Mouse (Mus musculus) spleen, adult 12 weeks (tissue): ENCODE results near the gene Adam33.
A peak's percentile ranks its signal among the peaks of the same experiment; 100 is the strongest.
"Not testable (repeated sequence)": the region's sequence is repeated elsewhere in the genome, so short reads cannot be mapped to it uniquely, and the experiment has no call there.

Experiments used
- DNase-seq: peaks from one replicate; pipeline ENCODE4 v3.0.0; 2022; ENCODE audit warnings: low spot score

Adam33 gene

DNA sequence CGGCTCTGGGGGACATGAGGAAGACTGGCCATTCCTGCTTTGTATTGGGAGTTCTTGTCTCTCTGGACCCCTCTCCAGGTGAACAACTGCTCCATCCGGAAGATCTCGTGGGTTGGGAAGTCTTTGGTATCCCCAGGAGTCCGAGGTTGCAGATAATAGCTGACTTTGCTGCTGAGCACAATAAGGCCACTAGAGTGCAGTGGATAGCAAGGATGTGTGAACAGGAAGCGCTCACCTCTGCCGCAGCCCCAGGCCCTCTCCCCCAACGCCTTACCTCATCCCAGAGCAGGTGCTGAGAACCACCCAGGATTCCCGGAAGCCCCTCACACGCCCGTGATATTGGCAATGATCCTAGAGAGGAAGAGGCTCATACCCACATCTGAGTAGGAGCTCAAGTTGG, 7.4 kb downstream of the Adam33 start:
- no peak for DNase-seq

DNA sequence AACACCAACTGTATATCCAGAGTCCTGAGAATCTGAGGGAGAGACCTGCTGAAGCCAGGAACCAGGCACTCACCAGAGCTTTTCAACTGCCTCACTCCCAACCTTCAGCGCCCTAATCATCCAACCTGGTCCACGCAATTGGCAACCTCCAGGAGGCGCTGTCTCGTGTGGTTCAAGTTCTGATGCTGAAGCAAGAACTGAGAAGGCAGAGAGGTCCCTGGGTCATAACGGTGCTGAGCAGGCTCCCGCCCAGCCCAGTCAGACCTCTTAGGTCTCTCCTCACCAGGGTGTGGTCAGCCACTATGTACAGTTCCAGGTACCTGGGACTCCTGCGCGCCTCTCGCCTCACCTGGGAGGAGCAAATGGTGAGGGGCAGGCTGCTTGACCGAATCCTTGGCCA, 8.0 kb downstream of the Adam33 start:
- peak; percentile 60 for DNase-seq

DNA sequence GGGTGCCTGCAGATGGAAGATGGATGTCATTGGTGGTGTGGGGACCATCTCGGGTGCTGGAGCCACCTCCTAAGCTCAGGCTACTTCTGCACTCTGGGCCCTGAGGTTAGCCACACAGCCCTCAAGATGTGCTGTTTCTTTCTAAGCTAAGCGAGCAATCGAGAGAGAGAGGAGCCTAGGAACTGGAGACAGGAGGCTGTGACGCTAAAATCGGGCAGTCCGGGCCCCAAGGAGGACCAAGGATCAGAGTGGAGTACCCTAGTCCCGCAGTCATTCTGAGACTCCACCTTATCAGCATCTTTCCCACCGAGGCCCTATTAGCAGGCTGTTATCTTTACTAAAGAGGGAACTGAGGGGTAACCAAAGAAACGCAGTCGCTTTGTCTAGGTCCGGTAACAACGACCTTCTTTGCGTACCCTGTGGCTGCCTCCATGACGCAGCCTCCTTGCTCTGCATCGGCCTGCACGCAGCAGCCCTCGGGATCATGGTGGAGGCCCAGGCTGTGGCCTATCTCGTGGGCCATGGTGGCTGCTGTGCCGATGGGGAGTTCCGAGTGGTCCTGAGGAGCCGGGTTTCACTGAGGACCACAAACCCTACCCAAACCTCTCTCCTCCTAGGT, 8.9 kb downstream of the Adam33 start:
- no peak for DNase-seq

DNA sequence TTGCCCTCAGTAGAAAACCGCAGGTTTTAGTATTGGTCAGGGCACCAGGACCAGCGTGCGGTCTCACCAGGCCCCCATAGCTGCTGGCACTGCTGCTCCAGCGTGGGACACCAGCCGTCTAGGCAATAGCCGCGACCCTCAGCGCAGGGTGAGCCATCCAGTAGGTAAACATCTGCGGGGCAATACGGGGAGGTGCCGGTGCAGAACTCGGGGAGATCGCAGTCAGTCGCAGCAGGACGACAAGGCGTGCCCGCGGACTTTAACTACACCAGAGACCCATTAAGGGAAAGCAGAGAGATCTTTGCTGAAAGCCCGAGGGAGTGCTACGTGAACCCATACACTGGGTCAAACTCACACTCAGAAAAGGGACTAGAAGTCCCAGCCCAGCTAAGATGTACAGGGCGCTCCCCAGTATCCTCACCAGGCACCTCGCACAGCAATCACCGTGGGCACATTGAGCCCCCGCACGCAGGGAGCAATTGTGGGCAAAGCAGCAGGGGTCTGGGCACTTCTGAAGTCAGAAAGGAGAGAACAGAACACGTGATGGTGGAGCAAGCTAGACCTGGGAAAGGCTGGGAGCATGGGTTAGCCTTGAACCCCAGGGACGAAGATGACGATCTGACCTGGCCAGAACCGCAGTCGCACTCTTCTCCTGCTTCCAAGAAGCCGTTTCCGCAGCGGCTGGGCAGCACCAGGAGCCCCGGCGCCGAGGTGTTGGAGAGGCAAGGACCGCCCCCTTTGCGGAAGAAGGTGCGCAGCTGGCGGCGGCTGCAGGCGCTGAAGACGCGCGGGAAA, 9.6 kb downstream of the Adam33 start:
- no peak for DNase-seq

DNA sequence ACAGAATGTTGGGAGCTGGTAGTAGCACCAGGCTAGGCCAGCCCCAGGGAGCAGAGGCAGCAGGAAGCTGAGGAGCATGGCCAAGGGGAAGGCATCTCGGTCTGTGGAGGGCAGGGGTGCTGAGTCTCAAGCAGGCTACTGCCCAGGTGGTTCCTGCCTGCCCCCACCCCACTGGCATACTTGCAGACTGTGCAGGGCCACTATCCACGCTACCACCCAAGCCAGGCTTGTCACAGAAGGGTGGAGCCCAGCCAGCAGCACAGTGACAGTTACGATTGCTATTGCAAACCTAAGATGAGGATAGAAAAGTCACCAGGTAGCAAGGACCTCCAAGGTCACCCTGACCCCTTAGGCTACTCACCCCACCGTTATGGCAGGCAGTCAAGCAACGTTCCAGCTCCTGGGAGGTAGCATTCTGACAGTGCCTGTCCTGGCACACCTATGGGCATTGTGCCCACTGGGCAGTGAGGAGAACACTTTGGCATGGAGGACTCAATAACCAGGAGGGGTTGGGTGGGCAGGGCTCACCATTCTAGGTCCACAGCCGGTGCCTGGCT, 10.7 kb downstream of the Adam33 start:
- no peak for DNase-seq

DNA sequence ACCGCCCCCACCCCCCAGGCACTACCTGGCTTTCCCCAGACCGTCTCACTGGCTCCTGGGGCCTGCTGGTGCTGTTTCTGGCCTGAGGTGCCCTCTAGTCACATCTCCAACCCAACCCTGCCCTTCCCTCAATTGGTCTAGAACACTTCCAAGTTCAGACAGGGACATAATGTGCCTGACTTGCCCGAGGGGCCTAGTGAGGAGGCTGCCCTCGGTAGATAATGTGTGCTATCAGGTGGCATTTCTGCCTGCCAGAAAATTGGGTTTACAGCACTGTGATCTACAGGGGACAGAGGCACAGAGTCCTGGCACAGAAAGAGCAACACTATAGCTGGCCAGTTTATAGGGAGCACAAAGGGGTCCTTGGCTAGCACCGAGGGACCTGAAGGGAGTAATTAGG, 11.6 kb downstream of the Adam33 start:
- peak; percentile 28 for DNase-seq

DNA sequence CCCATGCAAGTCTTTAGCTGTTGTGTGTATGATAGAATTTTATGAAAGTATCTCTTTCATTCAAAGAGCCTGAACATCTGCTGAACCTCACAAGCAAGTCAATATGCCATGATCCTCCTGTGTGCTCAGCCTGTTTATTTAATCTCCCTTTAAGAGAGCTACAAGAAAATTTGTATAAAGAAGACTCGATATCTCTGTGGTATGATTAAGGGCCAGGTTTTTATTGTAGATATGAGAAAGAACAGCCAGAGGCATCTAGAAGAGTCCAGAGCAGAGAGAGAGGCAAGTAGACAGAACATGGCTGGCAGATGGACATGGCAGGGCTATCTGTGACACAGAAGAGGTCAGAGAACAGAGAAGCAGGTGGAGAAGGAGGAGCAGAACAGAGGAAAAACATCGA, 17.6 kb downstream of the Adam33 start:
- no peak for DNase-seq

DNA sequence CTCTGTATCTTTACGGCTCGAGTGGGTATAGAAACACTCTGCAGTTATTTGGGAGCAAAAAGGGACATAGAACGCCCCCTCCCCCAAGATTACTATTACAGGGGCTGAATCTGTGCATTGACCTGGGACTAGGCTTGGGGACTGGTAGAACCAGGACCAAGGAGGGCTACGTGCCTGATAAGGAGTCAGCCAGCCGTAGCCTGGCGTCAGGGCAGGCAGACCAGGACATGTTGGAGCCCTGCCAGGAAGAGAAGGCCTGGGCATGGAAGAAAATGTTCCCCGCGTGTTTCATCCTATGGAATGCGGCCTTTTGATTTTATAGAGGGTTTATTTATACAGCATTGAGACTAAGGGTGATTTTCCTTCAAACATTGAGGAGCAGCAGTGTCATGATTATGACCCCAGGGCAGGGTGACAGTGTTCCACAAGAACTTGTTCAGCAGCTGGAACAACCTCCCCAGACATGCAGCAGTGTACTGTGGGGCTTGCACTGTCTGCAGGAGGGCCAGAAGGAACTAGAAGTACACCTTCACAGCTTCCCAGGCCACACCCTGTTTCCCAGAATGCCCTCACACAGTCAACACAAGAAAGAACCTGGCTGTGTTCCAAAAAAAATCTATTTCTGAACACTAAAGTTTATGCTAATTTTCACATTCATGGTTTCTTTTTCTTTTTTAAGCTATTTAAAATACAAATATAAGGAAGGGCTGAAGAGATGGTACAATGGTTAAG, 18.5 kb downstream of the Adam33 start:
- DNase-seq = no peak

DNA sequence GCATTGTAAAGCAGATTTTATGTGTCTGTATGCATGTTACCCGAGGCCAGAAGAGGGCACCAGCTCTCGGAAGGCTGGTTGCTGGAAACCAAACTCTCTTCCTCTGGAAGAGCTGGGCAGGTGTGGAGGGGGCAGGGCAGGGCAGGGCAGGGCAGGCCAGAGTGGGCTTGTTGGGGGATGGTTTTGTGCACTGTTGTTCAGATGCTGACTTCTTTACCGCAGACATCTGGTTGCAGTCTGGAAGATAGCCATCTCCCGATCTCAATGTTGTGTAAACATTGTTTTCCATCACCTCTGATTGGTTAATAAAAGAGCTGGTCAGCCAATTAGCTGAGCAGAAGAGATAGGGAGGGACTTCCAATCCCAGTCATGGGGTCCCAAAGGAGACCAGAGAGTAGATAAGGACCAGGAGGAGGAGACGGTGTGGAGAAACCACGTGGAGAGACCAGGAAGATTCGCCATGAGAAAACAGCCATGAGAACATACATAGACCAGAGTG, 19.2 kb downstream of the Adam33 start:
- no peak for DNase-seq

DNA sequence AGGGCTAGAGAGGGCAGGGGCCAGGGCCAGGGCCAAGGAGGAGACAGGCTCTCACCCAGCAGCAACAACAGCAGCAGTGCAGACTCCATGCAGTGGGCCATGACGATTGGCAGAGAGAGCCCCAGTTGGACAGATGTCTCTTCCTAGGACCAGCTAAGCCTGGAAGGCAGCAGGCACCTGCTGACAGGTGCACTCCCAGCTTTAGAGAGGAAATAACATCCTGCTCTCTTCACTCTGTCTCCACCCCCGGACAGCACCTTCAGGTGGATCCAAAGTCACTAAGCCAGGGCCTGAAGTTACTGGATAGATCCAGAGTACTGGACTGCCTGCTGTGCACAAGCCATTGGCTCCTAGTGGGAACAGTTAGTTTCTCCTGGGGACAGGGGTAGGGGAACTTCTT, 20.6 kb downstream of the Adam33 start, which contains the start of gene Gfra4:
Gene Gfra4, minus strand, starts transcription at position 101 of the 400 bp plus-strand sequence.
- no peak for DNase-seq

DNA sequence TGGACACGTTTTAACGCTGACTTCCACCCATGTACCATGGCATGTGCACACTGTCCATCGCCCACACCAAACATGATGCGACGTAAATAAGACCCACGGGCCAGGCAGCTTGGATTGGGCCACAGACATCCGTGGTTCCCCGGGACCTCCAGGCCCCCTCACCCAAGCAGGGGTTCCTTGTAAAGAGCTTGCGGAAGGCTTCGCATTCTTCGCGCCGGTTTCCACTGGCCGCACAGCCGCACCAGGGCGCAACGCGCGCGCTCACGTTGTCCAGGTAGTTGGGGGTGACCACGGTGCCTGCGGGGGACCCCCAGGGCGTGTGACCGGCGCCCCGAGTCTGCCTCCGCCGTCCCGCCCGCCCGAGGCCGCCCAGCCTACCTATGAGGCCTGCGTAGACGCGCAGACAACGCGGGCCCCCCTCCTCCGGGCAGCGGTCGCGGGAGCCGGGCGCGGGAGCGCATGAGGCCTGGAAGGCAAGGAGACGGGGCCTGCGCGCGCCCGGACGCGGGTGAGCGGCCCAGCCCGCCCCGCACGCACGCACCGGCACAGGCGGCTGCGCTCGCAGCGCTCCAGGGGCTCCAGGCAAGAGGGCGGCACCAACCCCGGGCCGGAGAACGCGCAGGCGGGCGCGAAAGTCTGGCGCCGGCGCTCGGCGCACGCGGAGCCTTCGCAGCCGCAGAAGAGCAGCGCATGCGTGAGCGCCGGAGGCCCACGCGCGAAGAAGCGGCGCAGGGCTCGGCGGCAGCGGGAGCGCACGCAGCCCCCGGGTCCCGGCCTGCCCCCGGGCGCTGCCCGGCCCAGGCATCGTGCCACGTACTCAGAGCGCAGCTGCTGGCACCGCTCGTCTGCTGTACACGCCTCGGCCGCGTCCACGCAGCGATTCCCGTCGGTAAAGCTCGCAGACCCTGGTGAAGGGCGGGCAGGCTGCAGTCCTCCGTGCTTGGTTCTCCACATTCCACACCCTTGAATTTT, 22.5 kb downstream of the Adam33 start:
- no peak for DNase-seq

DNA sequence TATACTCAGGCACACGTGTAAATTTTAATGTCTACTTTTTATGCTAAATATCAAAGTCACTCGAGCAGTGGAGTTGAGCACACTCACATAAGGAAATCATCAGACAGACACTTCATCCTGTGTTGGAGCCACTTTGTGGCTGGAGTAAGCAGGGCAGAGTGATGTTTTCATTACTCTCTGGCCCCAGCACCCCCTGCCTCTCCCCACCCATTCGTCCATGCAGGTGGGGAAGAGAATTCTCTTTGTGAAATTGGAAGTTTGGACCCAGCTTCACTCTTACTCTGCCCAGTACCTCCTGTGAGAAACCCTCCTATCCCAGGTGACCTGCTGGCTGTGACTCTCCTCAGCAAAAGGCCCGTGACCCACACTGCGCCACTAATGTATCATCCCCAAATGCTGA, 24.9 kb downstream of the Adam33 start:
- no peak for DNase-seq

DNA sequence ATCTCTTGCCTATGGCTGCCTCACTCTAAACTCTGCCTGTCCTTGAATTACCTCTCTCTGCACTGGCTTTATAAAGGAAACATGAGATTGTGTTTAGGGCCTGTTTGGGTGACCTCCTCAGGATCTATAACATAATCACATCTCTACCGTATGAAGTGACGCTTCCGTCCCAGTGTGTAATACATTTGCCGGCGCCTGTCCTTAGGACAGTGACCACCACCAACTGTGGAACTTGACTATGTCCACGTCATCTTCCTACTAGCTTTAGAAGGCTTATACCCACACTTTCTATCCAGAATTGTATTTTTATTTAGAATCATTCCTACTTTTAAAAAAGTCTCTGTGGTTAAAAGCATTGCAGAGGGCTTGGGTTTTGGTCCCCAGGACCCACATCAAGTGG, 25.4 kb downstream of the Adam33 start:
- DNase-seq = no peak

DNA sequence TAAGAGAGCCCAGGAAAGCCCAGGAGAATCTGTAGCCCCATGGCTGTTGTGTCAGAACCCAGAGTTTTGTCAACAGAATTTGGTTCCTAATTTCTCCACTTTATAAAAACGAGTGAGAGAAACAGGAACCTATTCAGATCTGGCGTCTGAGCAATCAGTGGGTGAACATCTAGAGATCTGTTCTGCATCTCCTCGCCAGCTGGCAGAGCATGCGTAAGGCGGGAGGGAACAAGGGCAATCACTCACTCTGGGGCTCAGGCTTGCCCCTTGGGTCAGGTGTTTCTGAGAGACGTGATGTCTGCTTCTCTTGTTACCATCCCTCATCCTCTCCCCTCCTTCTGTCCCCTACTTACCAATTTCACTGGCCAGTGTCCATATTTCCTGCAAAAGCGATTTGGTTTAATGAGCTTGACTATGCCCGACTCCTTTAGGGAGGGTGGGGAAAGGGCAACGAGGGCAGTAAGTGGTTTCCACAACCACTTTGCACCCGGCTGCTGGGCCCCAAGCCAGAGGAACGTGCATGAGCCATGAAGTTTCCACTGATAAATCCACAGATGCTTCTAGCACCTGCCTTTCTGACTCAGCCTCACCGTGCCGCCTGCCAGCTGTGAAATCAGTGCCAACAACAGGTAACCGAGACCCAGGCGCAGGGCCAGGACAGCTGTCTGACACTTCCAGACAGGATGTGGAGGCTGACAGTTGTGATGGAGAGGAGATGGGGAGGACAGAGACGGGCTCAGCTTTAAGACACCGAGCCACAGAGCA, 26.2 kb downstream of the Adam33 start:
- no peak for DNase-seq

DNA sequence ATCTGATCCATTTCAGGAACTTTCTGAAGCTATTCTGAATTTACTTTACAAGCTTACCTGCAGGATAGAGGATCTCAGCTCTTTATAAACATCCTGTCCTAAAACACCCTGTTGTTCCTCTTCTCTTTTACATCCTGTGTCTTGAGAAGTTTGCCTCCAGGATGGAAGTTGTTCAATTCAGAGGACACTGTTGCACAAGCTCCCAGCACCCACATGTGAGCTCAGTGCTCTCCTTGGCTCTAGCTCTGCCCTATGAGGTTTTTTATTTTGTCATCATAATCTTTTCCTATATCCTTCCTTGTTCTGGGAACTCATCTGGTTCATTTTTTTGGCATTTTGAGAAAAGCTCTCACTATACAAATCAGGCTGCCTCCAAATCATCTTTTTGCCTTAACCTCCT, 26.9 kb downstream of the Adam33 start:
- no peak for DNase-seq

DNA sequence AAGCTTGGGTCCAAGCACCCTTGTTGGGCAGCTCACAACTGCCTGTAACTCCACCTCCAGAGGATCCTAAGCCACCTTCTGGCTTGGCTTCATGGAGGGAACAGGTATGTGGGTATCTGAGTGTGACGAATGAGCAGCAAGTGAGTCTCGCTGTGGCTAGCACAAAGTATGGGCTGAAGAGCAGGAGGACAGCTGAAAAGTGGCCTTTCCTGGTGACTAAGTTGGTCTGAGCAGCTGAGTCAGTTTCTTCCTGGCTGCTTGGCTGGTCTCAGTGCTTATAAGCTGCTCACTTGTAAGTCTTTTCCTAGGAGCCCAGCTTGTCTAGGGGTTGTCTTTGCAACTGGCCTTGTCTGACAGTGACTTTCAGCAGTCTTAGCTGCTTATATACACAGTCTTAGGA, 27.3 kb downstream of the Adam33 start:
- no peak for DNase-seq

DNA sequence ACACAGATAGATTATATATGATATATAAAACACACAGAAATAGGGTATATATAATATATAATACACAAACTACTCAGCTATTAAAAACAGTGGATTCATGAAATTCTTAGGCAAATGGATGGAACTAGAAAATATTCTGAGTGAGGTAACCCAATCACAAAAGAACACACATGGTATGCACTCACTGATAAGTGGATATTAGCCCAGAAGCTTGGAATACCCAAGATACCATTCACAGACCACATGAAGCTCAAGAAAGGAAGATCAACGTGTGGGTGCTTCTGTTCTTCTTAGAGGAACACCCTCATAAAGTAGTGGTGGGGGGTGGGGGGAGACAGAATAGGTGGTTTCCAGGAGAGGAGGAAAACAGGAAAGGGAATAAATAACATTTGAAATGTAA, 32.2 kb downstream of the Adam33 start:
- not testable (repeated sequence) for DNase-seq

DNA sequence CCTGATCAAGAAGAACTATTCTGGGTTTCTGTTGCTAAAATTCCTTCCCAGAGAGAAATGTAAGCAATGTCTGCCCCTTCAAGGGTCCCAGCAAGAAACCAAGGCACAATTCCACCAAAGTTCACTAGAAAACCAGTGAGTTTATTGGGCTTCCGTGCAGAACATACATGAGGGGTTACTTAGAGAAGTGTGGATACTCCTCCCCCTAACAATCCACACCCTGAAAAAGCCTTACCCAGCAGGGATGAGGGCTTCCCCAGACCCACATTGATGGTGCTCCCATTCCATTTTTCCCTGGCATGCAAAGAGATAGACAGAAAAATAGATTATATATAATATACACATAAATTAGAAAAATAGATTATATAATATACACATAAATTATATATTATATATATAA, 32.6 kb downstream of the Adam33 start:
- DNase-seq = no peak

DNA sequence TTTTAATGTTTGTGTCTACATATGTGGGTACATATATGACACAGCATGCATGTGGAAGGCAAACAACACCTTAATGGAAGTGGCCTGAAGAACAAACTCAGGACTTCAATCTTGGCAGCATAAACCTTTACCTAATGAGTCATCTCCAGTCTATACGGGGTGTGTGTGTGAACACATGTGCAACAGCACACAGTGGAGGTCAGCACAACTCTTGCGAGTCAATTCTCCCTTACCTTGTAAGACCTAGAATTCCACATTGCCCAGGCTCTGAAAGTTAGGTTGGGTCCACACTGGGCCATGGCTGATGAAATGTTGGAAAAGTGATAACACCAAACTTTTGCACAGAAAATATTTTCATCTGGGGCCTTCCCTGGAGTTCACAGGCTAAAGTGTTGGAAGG, 33.1 kb downstream of the Adam33 start:
- no peak for DNase-seq

DNA sequence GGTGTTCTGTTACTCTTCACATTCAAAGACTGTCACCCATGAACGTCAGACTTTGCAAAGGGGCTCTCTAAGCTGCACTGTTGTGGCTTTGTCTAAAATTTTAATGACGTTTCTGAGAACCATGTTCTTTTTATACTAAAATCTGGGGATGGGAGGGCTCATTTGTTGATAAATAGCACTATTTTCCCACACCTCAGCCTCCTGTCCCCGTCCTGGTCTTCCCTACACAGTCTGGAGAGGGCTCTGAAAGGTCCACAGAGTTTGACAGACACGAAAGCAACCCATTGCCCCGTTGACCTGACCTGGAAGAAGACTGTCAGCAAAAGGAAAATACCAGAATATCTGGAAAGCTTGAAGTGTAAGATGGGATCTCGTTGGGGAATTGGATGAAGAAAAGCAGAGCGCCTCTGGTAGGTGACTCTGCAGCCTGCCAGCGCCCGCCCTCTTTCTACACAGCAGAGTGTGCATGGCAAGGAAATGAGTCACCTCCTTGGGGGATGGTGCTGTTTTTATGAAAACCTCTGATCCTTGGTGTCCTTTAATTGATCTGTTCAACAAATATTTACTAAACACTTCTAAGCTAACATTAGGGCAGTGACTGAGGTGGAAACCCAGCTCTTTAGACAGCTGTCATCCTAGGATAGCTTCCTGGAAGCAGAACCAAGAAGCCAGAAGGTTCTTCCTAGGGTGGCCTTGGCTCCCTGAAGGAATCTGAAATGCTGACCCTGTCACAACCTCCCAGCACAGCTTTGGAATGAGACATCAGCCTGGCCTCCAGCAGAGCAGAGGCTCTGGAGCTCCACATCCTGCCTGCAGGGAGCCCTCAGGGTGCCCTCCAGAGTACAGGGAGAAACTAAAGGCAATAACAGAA, 34.3 kb downstream of the Adam33 start:
- DNase-seq = no peak
